ENCODE assay signal across 11 mouse cellular contexts in the genomic region with DNA sequence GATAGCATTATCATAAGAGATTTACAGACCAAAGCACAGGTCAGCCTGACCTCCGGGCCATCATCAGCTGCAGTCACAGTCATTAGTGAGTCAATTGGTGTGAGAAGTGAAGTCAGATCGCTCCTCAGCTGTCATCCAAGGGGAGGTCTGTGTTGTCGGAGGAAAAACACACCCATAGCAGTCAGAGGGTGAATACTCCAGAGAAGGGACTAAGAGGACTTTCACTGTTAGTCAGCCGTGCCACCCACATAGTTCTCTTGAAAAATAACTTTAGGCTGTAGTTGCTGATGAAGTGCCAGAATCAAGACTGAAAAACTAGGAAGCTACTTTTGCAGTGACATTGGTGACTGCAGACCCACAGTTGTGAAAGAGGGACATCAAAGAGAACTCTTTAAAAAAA.
DNase-seq lines count a peak whose midpoint lies in the region; ATAC-seq lines count a peak whose summit lies in the region.
"Had no signal": no experiment of that assay in that cellular context is flagged by ENCODE, and none has a peak within 500 bp of the region (broad histone marks: within the 10 kb centered on the region; RNA-seq: fewer than 3 reads in every experiment).

No protein-coding gene starts in this region.

- no peaks in the 10 kb centered on the region for H3K27me3 ChIP-seq in heart, embryonic 14.5 days (ENCODE audit: control insufficient read depth, insufficient read depth, low read length)
- no peaks in the 10 kb centered on the region for H3K27me3 ChIP-seq in liver, embryonic 15.5 days
- H3K27me3 ChIP-seq: embryonic facial prominence, embryonic 13.5 days had no signal

- peak overlapping the region; percentile 21 to 25; a peak in 3 of 4 replicates for H3K4me3 ChIP-seq in heart, embryonic 14.5 days (ENCODE audit: control insufficient read depth in 1 of 2, insufficient read depth in 1 of 2, low read depth in 1 of 2, low read length in 2 of 2)
- no peak overlapping the region for H3K4me3 ChIP-seq in liver, embryonic 15.5 days (replicated peaks)
- H3K4me3 ChIP-seq: embryonic facial prominence, embryonic 13.5 days had no signal

- DNase-seq in heart, postnatal 25 days (ENCODE audit: low spot score) = no peak
- DNase-seq in CD4-positive helper T cell, adult 2 months (ENCODE audit: low read depth, low spot score) = peak; percentile 31
- no peak for DNase-seq in left cerebral cortex, postnatal 4 days
- DNase-seq in cerebellum, adult 18-20 months = no peak
- DNase-seq: thymus, postnatal 25 days had no signal

- WGBS in heart, embryonic 14.5 days = 1% methylated on average over 4 of the region's 4 CpGs
- 10% methylated on average over 4 of the region's 4 CpGs for WGBS in liver, embryonic 15.5 days (ENCODE audit: insufficient replicate concordance)

- no peaks in the 10 kb centered on the region for H3K36me3 ChIP-seq in heart, embryonic 14.5 days (ENCODE audit: control insufficient read depth, insufficient read depth, low read length)
- H3K36me3 ChIP-seq in liver, embryonic 15.5 days (replicated peaks) = no peaks in the 10 kb centered on the region
- H3K36me3 ChIP-seq: embryonic facial prominence, embryonic 13.5 days had no signal

- H3K27ac ChIP-seq in heart, embryonic 14.5 days (replicated peaks in 1 of 2; ENCODE audit: control insufficient read depth in 1 of 2, insufficient read depth in 1 of 2, low read depth in 2 of 2, low read length in 2 of 2) = peak overlapping the region; percentile 10; a peak in 1 of 4 replicates
- H3K27ac ChIP-seq in liver, embryonic 15.5 days (replicated peaks) = no peak overlapping the region
- H3K27ac ChIP-seq: embryonic facial prominence, embryonic 13.5 days; hindbrain, embryonic 14.5 days had no signal

- peak overlapping the region; percentile 61 for H3K4me2 ChIP-seq in heart, embryonic 14.5 days (ENCODE audit: low read length)
- peak overlapping the region; percentile 29 for H3K4me2 ChIP-seq in liver, embryonic 15.5 days
- H3K4me2 ChIP-seq: embryonic facial prominence, embryonic 13.5 days; hindbrain, embryonic 14.5 days had no signal

- intact Hi-C loops in heart, postnatal 25 days (cut with DNase I) = no loop called here
- intact Hi-C loops in left cerebral cortex, postnatal 4 days (cut with DNase I) = no loop called here

- ATAC-seq in heart, embryonic 14.5 days (ENCODE audit: insufficient number of reproducible peaks, insufficient read depth, low FRiP score, low read depth) = no peak
- peak; percentile 40 for ATAC-seq in activated CD4-positive, CD25-positive, alpha-beta regulatory T cell, adult 4 months
- ATAC-seq in liver, embryonic 15.5 days (ENCODE audit: insufficient read depth) = no peak
- no peak for ATAC-seq in erythroid progenitor cell, adult 5-6 weeks (replicated peaks; ENCODE audit: low FRiP score, poor library complexity, severe bottlenecking)

- H3K4me1 ChIP-seq in heart, embryonic 14.5 days (ENCODE audit: control insufficient read depth in 2 of 2, insufficient read depth in 2 of 2, low read length in 2 of 2) = peaks cover 10 to 27% of the 10 kb centered on the region in 2 experiments
- no peaks in the 10 kb centered on the region for H3K4me1 ChIP-seq in liver, embryonic 15.5 days (replicated peaks)

- H3K9ac ChIP-seq in heart, embryonic 14.5 days (ENCODE audit: low read length) = peak overlapping the region; percentile 53
- H3K9ac ChIP-seq in liver, embryonic 15.5 days = no peak overlapping the region
- H3K9ac ChIP-seq: embryonic facial prominence, embryonic 13.5 days; hindbrain, embryonic 14.5 days had no signal

- no peaks in the 10 kb centered on the region for H3K9me3 ChIP-seq in heart, embryonic 14.5 days (ENCODE audit: control insufficient read depth, low read length)
- no peaks in the 10 kb centered on the region for H3K9me3 ChIP-seq in liver, embryonic 15.5 days (replicated peaks)
- H3K9me3 ChIP-seq: embryonic facial prominence, embryonic 13.5 days had no signal
